Mouse (Mus musculus) small intestine, adult 2 months (tissue): ENCODE data around the gene Thrb.

Source experiments
- CTCF ChIP-seq: fragments of 200-500 bp; IDR thresholded peaks from 2 replicates; pipeline ENCODE4 v1.5.1; 2012; ENCODE audit warnings: low read depth, mild to moderate bottlenecking, control low read depth, inconsistent platforms, low read length, moderate library complexity, mixed read lengths; ENCODE audit not compliant: insufficient replicate concordance, insufficient read length; ENCODE audit errors: extremely low read depth
- POLR2A ChIP-seq: fragments of 200-500 bp; IDR thresholded peaks from 2 replicates; pipeline ENCODE4 v1.6.1; 2012; ENCODE audit warnings: low read depth, mild to moderate bottlenecking, control low read depth, inconsistent platforms, low read length, moderate library complexity

DNA sequence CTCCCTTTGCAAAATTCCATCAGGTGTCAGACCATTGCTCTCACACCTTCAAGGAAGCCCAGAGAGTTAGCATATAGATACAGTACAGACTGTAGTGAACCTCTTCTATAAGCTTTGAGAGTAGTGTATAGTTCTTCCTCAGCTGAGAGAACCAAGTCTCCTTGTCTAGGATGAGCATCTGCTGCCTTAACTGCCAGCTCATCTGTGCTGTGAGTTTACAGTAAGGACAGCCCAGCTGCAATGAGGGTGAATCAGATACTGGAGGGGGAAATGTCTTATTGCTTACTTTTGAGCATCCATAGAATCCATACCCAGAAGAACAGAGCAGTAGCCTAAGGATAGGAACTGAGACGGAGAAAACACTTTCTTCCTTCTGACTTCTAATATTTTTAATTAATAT is 367.8 kb downstream of the Thrb start:
- TF ChIP-seq CTCF (no peak), POLR2A (no peak)
